ENCODE assay signal across 8 mouse cellular contexts in the genomic region with DNA sequence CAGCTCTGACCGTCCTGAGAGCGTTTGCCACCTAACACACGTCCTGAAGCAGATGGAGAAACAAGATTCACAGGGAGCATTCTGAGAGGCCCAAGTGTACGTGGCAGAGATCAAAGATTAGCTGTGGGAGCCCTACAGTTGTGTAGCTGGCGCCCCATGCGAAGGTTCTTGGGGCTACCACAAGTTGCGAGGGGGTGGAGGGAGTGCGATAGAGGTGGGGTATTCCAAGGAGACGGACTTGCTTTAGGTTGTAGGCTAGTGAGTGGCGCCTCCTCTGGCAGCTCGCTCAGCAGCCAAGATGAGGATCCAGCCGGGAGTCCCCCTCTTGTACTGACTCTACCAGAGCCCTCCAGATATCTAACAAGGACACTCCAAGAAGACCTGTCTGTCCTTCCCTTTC. TPM values are rescaled to one million over a fixed set of nuclear protein-coding genes. Genes with fewer than 3 reads are reported as not detected.
DNase-seq lines count a peak whose midpoint lies in the region; ATAC-seq lines count a peak whose summit lies in the region.

No protein-coding gene starts in this region.

- no peak overlapping the region for H3K9ac ChIP-seq in kidney, embryonic 15.5 days
- no peak overlapping the region for H3K9ac ChIP-seq in hindbrain, embryonic 14.5 days
- H3K9ac ChIP-seq in midbrain, embryonic 15.5 days = no peak overlapping the region

- no peak overlapping the region for H3K27ac ChIP-seq in kidney, embryonic 15.5 days
- no peak overlapping the region for H3K27ac ChIP-seq in hindbrain, embryonic 14.5 days
- H3K27ac ChIP-seq in midbrain, embryonic 15.5 days = no peak overlapping the region

- WGBS in kidney, embryonic 15.5 days = 5% methylated on average over 12 of the region's 12 CpGs
- 3% methylated on average over 12 of the region's 12 CpGs for WGBS in hindbrain, embryonic 14.5 days
- WGBS in midbrain, embryonic 15.5 days = 3% methylated on average over 12 of the region's 12 CpGs

- peak overlapping the region; percentile 37 for H3K4me3 ChIP-seq in kidney, embryonic 15.5 days (replicated peaks)
- peak overlapping the region; percentile 35 for H3K4me3 ChIP-seq in hindbrain, embryonic 14.5 days (replicated peaks; ENCODE audit: low read length)
- peak overlapping the region; percentile 45; the same call in 1 of the 2 replicates for H3K4me3 ChIP-seq in midbrain, embryonic 15.5 days

- no peak for DNase-seq in kidney, adult 8-10 months
- peak; percentile 60 for DNase-seq in ZHBTc4 (ENCODE audit: low read depth, low spot score)
- no peak for DNase-seq in hindbrain, embryonic 14.5 days (ENCODE audit: low spot score)
- DNase-seq in layer of hippocampus, adult 9-10 months (ENCODE audit: low spot score) = no peak
- no peak for DNase-seq in right cerebral cortex, postnatal 25 days

- H3K27me3 ChIP-seq in kidney, embryonic 15.5 days = peaks cover 68% of the 10 kb centered on the region
- H3K27me3 ChIP-seq in hindbrain, embryonic 14.5 days (ENCODE audit: control insufficient read depth, insufficient read depth, low read length) = peaks cover 66% of the 10 kb centered on the region
- H3K27me3 ChIP-seq in midbrain, embryonic 15.5 days (replicated peaks) = peaks cover 56% of the 10 kb centered on the region

- peak overlapping the region; percentile 67 for H3K4me2 ChIP-seq in kidney, embryonic 15.5 days
- H3K4me2 ChIP-seq in hindbrain, embryonic 14.5 days (replicated peaks) = peak overlapping the region; percentile 65
- H3K4me2 ChIP-seq in midbrain, embryonic 15.5 days = peak overlapping the region; percentile 86

- no peak for ATAC-seq in kidney, embryonic 15.5 days (replicated peaks; ENCODE audit: low FRiP score)
- no peak for ATAC-seq in hindbrain, embryonic 14.5 days (ENCODE audit: low FRiP score)
- ATAC-seq in midbrain, embryonic 15.5 days (replicated peaks) = no peak; the same call in 1 of the 2 replicates
- no peak for ATAC-seq in erythroid progenitor cell, adult 5-6 weeks (replicated peaks; ENCODE audit: low FRiP score, poor library complexity, severe bottlenecking)

- H3K4me1 ChIP-seq in kidney, embryonic 15.5 days = peaks cover 56% of the 10 kb centered on the region
- peaks cover 20% of the 10 kb centered on the region for H3K4me1 ChIP-seq in hindbrain, embryonic 14.5 days (replicated peaks; ENCODE audit: control insufficient read depth, insufficient read depth, low read length)
- H3K4me1 ChIP-seq in midbrain, embryonic 15.5 days = peaks cover 27% of the 10 kb centered on the region

- H3K36me3 ChIP-seq in kidney, embryonic 15.5 days = peaks cover 1% of the 10 kb centered on the region
- H3K36me3 ChIP-seq in hindbrain, embryonic 14.5 days (replicated peaks; ENCODE audit: control insufficient read depth, insufficient read depth) = peaks cover 2% of the 10 kb centered on the region
- no peaks in the 10 kb centered on the region; the same call in 1 of the 2 replicates for H3K36me3 ChIP-seq in midbrain, embryonic 15.5 days (replicated peaks)

- H3K9me3 ChIP-seq in kidney, embryonic 15.5 days (replicated peaks) = no peaks in the 10 kb centered on the region
- H3K9me3 ChIP-seq in hindbrain, embryonic 14.5 days (ENCODE audit: control insufficient read depth, low read length) = no peaks in the 10 kb centered on the region
- no peaks in the 10 kb centered on the region for H3K9me3 ChIP-seq in midbrain, embryonic 15.5 days

RNA-seq across cellular contexts. Expression of a gene that starts 0.7 kb away (rescaled TPM):
- polyA plus RNA-seq in kidney, embryonic 15.5 days (2015; fragmentation: Nextera tagmentation; extraction: Ambion mirVana) = 1.9 and 2.2 TPM in 2 replicates
- polyA plus RNA-seq in hindbrain, embryonic 14.5 days (2014; fragmentation: Nextera tagmentation; extraction: Ambion mirVana) = 0.74 and 0.90 TPM in 2 replicates
- 1.4 and 1.5 TPM in 2 replicates for polyA plus RNA-seq in midbrain, embryonic 15.5 days (2015; fragmentation: Nextera tagmentation; extraction: Ambion mirVana)
- total RNA-seq in erythroid progenitor cell, adult 5-6 weeks (2015; ENCODE audit: low replicate concordance) = not detected in 2 replicates
- not detected in 2 replicates for total RNA-seq in erythroid progenitor cell, adult 5-6 weeks (2017; ENCODE audit: low replicate concordance)

RNA-seq across cellular contexts. Expression of a gene that starts 5.6 kb away (rescaled TPM):
- 19.8 and 23.8 TPM in 2 replicates for polyA plus RNA-seq in kidney, embryonic 15.5 days (2015; fragmentation: Nextera tagmentation; extraction: Ambion mirVana)
- polyA plus RNA-seq in hindbrain, embryonic 14.5 days (2014; fragmentation: Nextera tagmentation; extraction: Ambion mirVana) = 57.5 and 62.8 TPM in 2 replicates
- polyA plus RNA-seq in midbrain, embryonic 15.5 days (2015; fragmentation: Nextera tagmentation; extraction: Ambion mirVana) = 70.9 and 72.6 TPM in 2 replicates
- total RNA-seq in erythroid progenitor cell, adult 5-6 weeks (2015; ENCODE audit: low replicate concordance) = 1.4 and 10.1 TPM in 2 replicates
- total RNA-seq in erythroid progenitor cell, adult 5-6 weeks (2017; ENCODE audit: low replicate concordance) = 7.5 and 11.2 TPM in 2 replicates

RNA-seq across cellular contexts. Expression of a gene that starts 20.2 kb away (rescaled TPM):
- polyA plus RNA-seq in kidney, embryonic 15.5 days (2015; fragmentation: Nextera tagmentation; extraction: Ambion mirVana) = 48.4 and 56.3 TPM in 2 replicates
- polyA plus RNA-seq in hindbrain, embryonic 14.5 days (2014; fragmentation: Nextera tagmentation; extraction: Ambion mirVana) = 16.9 and 17.7 TPM in 2 replicates
- 22.6 and 23.1 TPM in 2 replicates for polyA plus RNA-seq in midbrain, embryonic 15.5 days (2015; fragmentation: Nextera tagmentation; extraction: Ambion mirVana)
- 50.3 and 81.4 TPM in 2 replicates for total RNA-seq in erythroid progenitor cell, adult 5-6 weeks (2015; ENCODE audit: low replicate concordance)
- total RNA-seq in erythroid progenitor cell, adult 5-6 weeks (2017; ENCODE audit: low replicate concordance) = 30.7 and 39.9 TPM in 2 replicates

RNA-seq across cellular contexts. Expression of a gene that starts 23.7 kb away (rescaled TPM):
- 0.14 and 0.88 TPM in 2 replicates for polyA plus RNA-seq in kidney, embryonic 15.5 days (2015; fragmentation: Nextera tagmentation; extraction: Ambion mirVana)
- polyA plus RNA-seq in hindbrain, embryonic 14.5 days (2014; fragmentation: Nextera tagmentation; extraction: Ambion mirVana) = 0.09 and 0.18 TPM in 2 replicates
- 0.06 and 0.11 TPM in 2 replicates for polyA plus RNA-seq in midbrain, embryonic 15.5 days (2015; fragmentation: Nextera tagmentation; extraction: Ambion mirVana)
- total RNA-seq in erythroid progenitor cell, adult 5-6 weeks (2015; ENCODE audit: low replicate concordance) = not detected in 2 replicates
- not detected in 2 replicates for total RNA-seq in erythroid progenitor cell, adult 5-6 weeks (2017; ENCODE audit: low replicate concordance)

RNA-seq across cellular contexts. Expression of a gene that starts 25.1 kb away (rescaled TPM):
- polyA plus RNA-seq in kidney, embryonic 15.5 days (2015; fragmentation: Nextera tagmentation; extraction: Ambion mirVana) = 89.5 and 91.0 TPM in 2 replicates
- 179 and 183 TPM in 2 replicates for polyA plus RNA-seq in hindbrain, embryonic 14.5 days (2014; fragmentation: Nextera tagmentation; extraction: Ambion mirVana)
- 242 and 257 TPM in 2 replicates for polyA plus RNA-seq in midbrain, embryonic 15.5 days (2015; fragmentation: Nextera tagmentation; extraction: Ambion mirVana)
- total RNA-seq in erythroid progenitor cell, adult 5-6 weeks (2015; ENCODE audit: low replicate concordance) = 2.1 and 2.9 TPM in 2 replicates
- total RNA-seq in erythroid progenitor cell, adult 5-6 weeks (2017; ENCODE audit: low replicate concordance) = 3.4 and 14.2 TPM in 2 replicates
